Mouse (Mus musculus) kidney, adult 9 months (tissue): ENCODE measurements at regions not wholly inside any gene's neighbourhood (a gene's known extent, or its start where the extent isn't known, plus 50 kb on each side); places are given as distances from the start of the nearest gene placed in this dataset.
A peak's percentile ranks its signal among the peaks of the same experiment; 100 is the strongest.

Experiments
- DNase-seq: peaks from one replicate; pipeline ENCODE4 v3.0.0; 2022

DNA sequence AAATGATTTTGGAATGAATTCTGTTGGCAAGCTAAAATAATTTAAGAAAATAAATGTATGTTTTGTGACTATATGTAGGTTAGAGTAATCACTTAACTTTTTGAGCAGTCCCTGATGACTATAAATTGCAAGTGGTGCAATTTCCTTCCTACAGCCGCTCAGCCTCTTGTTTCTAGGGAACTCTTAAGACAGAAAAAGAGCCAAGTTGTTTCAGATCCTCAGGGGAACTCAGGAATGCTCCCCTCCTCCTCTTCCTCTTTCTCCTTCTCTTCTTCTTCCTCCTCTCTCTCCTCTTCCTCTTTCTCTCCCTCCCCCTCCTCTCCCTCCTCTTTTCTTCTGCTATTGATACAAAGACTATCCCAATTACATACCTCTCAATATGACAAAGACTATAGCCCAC, 141.4 kb upstream of the Krr1 start:
- no peak for DNase-seq

DNA sequence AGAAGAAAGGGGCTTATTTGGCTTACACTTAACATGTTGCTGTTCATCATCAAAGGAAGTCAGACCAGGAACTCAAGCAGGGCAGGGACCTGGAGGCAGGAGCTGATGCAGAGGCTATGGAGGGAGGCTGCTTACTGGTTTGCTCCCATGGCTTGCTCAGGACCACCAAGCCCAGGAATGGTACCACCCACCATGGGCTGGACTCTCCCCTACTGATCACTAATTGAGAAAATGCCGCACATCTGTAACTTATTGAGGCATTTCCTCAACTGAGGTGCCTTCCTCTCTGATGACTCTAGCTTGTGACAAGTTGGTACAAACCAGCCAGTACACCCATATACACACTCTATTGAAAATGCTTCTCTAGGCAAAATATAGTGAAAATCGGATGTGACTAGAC, 138.9 kb upstream of the Krr1 start:
- no peak for DNase-seq

DNA sequence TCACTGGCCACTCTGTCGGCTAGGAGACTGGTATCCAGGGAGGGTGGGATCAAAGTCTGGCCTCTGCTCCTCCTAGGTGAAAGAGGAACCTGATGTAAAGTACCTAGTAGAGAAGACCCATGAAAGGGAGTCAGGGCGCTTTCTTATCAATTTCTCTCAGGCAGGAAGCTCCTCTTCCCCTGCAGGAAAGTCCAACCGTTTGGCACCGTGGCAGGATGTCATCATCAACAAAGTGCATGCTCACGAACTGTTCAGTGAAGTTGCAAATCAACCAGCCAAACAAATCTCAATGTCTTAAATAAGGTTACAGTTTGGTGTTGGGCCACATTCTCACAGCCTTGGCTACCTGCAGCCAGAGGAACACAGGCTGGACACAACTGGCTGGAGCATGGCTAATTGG, 138.2 kb upstream of the Krr1 start:
- DNase-seq: peak; percentile 16

DNA sequence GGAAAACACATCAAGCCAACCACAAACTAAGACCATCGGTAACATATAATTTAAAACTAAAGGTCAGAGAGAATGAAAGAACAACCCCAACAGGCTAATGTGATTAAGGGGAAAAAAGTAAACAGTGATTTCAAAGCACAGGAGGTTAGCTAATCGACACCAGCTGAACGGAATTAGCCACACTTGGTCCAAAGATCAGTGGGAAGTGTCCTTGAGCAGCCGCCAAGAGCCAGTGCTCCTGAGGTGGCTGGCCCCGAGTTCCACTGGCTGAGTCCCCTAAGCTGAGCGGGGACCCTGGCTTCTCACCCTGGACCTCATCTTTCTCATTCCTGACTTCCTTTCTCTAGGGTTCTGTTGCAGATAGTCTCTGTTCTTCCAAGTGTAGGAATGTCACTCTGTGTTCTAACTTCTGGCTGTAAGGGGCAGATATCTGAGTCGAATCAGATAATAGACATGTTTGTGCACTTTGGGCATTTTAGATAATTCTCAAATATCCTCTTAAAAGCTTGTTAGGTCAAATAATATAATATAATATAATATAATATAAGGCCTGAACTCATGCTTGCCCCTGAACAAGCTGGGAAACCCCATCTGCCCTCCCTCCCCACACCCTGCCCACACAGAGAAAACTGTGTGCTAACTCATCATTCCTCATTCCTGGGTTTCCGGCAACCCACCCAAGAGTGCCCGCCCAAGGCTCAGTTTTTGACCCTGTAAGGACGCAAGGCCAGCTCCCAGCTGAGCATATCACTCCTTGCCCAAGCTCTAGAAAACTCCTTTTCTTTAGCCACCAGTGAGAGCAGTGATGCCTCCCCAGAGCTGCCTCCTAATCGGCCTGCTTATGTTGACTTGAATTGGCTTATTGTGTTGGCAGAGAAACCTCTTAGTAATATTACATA, 137.3 kb upstream of the Krr1 start:
- peak; percentile 60 for DNase-seq

DNA sequence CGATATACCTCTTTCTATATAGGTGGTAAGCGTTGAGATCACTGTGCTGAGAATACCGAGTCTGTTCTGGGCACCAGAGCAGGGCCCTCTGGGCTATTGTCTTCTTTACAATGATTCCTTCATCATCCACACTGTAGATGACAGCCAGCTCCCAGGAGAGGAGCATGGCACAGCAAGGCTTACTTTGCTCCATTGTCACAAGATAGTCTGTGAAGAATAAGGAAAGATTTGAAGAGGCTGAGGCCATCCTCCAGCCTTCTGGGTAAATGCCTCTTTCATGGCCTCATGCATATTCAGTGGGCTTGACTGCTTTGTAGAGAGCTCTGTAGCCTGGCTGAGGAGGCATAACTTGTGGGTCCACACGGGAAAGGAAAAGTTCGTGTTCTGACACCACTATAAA, 136.3 kb upstream of the Krr1 start:
- no peak for DNase-seq

DNA sequence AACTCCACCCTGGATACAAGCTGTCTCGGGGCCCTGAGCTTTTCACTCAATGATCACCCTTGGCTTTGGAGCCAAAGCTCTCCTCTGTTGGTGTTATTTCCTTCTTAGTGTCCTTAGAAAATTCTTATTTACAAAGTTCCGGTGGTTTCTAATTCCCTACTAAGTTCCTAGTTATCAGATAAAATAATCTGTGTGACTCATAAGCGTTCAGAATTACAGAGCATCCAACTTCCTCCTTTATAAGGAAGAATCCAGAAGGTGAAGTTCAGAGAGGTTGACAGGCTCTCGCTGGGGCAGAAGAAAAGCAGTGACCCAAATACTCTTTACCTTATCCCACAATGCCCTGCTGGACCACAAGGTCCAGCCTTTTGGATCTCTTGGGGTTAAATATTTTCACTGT, 135.7 kb upstream of the Krr1 start:
- no peak for DNase-seq

DNA sequence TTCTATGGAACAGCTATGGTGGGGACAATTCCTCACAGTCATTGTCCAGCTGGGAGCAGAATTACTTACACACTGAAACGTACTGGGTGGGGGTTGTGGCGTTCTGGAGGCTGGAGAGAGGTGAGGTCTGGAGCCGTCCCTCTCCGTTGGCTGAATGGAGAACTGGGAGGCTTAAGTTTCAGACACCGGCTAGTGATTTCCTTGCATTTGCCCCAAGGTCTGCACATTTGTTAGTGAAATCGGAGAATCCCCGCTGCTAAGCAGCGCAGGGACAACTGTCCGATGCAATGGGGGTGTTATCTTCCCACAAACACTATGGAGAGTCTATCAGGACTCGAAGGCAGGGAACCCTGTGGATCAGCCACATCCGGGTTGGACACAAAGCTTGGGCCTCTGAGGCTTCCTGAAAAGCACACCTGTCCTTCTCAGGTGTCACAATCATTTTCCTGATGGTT, 130.1 kb upstream of the Krr1 start:
- no peak for DNase-seq

DNA sequence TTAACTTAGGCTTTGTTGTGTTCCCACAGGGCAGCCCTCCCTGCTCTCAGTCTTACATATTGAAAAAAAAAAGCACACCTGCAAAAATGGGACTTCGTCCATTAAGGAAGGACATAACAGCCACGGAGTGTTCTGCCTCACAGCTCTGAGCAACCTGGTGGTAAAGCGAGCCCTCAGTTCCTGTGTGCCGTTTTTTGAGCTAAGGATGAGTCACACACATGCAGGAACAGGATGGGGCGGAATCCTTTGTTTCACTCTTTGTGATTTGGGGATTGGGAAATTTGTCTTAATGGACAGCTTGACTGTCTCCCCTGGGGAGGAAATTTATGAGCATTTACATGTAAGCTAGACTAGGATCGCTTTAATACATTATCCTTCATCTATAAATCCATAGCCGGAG, 129.6 kb upstream of the Krr1 start:
- DNase-seq: no peak

DNA sequence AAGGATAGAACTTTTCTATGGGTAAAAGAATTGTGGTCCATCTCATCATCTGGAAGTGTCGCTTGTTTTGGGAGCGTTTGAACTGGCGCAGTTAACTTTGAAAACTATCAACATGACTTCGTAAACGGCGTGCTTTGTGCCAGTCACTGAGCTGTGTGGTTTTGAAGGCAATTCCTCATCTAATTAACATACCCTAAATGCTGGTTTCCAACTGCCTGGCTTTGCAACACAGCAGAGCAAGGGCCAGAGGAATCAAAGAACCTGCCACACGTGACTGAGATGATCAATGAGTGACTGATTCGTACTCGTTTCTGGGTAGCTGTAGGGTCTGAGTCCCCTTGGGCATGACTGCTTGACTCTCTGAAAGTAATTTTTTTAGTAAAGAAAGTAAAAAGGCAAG, 129.2 kb upstream of the Krr1 start:
- no peak for DNase-seq

DNA sequence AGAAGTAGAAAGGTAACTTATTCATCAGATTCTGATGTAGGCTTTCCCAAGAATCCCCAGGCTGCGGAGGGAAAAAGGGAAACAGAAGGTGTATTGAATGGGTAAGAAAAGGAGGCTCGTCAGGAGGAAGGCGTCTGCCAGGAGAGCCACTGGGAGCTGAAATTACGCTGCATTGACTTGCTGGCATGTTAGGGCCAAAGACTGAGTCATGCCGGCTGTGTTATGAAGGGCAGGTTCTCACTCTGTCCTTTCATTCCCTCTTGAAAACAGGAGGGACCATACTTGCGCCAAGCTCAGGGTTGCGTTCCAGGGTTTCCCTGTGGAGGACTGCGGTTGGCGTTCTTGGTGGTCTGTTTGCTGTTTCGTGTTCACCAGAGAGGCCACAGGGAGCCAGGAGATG, 128.3 kb upstream of the Krr1 start:
- DNase-seq: no peak

DNA sequence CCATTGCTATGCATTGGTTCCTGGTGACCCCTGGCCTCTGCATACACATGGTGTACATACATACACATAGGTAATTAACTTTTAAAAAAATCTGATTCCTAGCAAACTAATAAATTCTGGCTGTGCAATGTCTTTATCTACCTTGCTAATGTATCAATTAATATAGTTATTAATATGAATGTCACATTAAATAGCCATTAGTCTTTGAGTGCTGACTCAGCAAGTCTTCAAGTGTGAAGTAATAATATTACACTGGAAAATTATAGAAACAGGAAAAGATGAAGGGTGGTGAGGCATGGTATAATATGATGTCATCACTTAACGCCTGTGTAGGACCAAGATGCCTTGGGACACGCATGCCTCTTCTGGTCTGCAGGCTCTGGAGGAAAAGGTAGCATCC, 126.5 kb upstream of the Krr1 start:
- DNase-seq: no peak

DNA sequence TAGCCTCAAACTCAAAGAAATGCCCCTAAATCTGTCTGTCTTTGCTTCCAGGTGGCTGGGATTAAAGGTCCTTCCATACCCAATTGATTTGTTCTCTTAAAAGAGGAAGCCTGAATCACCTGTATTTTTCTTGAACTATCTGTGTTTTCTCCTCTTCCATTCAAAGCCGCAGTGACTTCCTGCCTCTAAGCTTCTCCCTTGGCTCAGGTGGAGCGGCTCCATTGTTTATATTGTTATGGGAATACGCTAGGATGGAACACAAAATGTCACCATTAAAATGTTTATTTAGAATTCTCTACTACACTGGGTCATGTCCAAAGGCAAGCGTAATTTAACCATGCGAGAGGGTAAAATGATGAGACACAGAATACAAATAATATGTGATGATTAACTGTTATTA, 118.2 kb upstream of the Krr1 start:
- no peak for DNase-seq

DNA sequence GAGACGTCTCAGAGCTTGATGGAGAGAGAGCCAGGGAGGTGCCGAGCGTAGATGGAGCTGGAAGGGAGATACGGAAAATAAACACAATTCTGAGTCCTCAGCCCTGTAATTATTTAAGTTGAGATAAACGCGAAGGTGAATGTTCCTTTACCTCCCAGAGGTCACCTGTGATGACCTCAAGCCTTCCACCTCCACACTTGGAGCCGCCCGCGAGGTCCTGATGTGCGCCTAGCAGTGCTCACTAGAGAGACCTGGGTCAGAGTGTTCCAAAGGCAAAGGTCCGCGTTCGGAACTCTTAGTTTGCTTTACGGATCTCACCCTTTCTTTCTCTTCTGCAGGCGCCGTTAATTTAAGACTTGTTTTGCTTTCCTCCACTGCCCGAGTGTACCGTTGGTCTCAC, 117.0 kb upstream of the Krr1 start:
- DNase-seq: no peak

DNA sequence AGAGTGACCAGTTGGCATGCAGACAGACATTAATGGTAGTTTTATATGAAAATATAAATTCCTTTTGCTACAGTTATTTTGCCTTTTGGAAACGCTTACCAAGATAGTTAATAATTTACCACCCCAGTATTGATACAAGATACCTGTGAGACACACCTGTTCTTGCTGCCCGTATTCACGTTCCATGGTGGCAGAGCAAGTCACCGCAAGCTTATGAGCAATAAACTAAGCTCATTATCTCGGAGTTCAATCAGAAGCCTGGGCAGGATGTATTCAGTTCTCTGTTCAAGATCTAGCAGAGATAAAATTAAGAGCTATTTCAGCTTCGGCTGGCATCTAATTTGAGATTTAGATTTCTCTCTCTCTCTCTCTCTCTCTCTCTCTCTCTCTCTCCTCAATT, 114.1 kb upstream of the Krr1 start:
- no peak for DNase-seq

DNA sequence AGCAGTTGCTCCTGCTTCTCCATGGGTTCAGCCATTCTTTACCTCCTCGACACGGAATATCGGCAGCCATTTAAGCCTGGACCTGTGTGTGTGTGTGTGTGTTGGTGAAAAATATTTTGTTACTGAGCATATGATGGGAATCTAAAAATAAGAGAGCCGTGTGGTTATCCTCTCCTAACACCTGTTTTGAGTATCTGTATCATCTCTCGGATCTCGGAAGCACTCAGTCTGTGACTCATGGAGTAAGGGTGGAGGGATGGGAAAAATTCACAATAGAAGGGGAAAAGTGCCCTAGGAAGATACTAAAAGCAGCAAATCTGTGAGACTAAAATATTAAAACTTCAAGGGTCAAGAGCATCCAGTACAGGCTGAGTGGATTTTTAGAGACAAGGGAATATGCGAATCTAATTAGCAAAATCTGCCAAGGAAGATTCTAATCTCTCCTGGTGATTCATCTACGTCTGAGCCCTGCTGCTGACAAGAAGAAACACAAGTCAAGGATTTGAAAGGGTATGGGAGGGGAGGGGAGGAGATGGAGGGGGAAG, 107.1 kb upstream of the Krr1 start:
- no peak for DNase-seq

DNA sequence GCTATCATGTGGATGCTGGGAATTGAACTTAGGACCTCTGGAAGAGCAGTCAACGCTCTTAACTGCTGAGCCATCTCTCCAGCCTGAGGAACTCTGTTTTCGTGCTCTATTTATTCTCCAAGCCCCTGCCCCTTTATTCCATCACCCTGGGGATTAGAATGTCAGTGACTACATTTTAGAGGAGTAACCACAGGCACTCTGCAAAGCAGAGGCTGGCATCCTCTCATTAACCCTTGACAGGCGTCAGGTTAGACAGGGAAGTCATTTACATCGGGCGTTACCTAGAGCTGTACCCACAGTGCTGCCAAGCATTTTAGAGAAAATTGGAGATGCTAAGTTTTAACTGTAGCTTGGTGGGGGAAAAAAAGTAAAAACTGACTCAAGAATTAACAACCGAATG, 105.4 kb upstream of the Krr1 start:
- DNase-seq: no peak

DNA sequence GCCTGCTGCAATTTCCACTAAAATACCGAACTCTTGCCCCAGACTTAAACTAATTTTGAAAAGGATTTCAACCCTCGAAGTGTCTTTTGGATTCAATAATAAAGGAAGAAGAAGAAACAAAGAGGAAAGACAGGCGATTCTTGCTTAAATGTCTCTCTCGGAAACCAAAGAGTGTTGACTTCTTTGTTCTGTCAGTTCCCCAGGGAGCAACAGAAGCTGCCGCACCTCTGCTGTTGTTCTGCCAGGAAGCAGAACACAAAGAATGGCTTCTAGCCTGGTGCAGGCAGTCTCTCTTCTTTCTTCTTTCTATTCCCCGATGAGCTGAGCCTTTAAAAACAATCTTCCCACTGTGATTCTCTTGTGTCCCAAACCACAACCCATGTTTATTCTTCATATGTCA, 104.9 kb upstream of the Krr1 start:
- no peak for DNase-seq

DNA sequence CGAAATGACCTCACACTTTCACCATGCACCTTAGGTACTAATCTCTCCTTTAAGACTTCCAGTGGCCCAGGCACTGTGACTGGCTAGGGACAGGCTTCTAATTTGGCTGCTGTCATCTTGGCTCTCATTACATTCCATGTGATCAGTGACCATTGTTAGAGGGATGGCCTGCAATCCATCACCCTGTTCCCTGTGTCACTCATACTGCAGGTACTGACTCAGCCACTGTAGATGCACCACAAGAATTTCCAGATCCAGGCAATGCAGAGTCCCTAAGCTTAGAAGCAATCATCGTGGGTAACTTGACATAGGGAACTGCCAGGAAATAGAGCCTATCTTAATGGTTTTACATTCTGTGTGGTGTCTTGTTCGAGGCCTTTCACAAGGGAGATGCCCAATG, 92.1 kb upstream of the Krr1 start:
- DNase-seq: no peak

DNA sequence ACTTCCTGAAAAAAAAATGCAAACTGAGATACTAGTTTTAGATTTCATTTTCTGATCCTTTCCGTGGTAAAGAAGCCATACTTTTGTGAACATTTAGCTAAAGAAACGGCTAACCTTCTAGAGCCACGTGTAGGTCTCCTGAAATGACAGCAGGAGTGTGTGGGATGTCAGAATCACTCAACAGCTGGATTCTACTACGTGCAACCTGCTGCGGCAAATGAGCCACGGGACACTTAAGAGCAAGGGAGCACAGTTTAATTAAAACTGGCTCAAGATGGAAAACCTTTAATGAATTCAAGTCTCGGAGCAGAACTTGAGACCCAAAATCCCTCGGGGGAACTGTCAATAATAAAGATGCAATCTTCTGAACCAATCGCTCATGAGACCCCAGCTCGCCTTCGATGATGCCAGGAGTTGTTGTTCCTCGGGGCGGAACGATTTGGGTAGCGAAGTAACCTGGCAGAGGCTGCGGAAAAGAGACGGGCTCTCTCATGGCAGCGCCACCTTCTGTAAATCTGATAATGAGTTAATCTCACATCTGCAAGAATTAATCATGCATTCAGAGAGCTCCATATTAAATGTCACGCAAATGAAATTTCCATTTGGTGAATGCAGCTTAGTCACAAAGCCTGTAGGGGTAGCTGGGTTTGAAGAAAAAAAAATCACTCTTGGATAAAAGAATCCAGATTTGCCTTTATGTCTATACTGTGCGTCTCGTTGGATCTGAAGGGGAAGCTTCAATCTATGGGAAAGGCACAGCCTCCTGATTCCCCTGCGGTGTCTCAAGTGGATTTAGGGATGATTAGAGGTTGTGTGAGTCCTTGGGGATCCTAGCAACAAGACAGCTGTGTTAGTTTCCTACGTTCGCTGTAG, 90.9 kb upstream of the Krr1 start:
- DNase-seq: peak; percentile 30

DNA sequence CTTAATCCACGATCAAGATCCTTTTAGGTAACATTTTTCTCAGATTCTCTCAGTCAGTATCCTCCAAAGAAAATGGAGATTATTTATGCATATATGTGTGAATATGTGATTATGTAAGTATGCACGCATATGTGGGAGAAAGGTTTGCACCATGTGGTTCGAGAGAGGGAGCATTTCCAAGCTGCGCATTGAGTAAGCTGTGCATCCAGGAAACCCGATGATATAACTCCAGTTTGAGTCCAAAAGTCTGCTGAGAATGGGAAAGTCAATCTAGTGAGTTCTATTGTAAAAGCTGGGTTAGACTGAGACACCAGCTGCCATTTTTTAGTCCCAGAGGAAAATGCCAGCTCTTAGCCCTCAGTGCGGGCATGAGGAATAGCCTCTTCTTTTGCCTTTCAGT, 89.9 kb upstream of the Krr1 start:
- no peak for DNase-seq

DNA sequence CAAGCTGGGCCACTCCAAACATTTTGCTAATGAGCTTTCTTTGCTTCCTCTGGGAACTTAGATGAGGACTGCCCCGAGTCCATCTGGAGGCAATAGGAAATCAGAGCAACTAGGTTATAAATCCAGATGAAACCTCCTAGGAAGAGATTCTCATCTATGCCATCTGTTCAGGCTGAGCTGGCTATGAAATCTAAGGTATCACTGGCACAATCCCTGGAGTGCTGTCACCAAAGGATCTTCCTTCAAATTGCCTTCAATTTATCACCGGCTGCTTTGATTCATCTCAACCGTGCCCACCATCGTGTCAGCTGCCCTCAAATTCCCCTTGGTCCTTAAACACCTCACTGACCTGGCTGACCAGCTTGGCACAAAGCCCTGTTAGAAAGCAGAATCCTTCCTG, 87.8 kb upstream of the Krr1 start:
- no peak for DNase-seq

DNA sequence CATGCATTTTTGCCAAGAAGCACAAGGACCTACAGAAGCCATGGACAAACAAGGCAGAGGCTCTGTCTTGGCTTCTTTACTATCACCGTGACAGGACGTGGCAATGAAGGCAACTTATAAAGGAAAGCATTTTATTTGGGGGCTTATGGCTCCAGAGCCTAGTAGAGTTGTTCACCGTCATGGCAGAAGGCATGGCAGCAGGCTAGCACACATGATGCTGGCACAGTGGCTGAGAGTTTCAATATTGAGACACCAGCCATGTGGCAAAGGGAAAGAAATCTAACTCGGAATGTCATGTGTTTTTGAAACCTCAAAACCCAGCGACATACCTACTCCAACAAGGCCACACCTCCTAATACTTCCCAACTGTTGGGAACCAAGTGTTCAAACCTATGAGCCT, 83.4 kb upstream of the Krr1 start:
- DNase-seq: no peak

DNA sequence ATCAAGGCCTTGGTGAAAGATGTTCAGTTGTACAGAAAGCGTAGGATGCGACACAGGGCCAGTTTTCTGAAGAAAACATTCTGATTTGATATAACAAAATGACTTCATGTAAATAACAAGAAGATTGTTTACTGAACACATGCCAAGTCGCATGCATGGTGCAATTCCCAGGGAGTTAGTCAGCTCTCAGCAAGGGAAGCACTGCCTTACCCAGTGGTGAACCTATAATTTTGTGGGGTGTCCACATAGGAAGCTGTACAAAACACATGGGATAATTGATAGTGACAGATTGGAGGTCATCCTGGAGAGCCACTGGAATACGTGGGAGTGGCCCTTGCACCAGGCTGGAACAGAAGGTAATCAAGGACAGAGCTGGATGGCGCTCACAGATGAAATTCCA, 79.0 kb upstream of the Krr1 start:
- DNase-seq: no peak

DNA sequence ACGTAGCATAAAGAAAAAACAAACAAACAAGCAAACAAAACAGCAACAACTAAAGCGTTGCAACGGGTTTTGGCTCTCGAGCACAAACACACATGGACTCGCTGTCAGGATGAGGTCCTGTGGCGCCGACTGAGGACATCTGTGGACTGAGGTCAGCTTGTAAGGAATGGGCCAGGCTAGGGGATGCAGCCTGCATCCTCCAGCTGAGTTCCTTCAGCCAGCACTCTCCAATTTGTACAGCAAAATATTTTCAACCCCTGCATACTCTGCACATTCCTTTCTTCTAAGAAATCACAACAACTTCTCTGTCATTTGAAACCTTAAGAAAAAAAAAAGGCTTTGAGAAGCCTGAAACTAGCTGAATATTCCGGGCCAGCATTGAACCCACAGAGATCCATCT, 78.5 kb upstream of the Krr1 start:
- DNase-seq: peak; percentile 46
